ENCODE assay signal across 1 mouse cellular context in the genomic region with DNA sequence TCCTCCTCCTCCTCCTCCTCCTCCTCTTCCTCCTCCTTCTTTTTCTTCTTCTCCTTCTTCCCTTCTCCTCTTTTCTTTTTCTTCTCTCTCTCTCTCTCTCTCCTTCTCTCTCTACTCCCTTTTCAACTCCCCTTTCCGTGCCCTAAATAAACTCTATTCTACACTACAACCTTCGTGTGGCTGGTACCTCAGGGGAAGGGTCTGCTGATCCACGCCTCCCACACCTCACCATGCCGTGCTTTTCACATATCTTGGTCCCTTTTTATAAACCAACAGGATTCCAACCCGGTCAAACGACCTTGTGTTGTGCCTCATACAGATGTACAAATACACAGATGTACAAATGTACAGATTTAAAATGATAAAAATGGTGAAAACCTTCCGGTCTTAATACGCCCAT.
A peak's percentile ranks its signal among the peaks of the same experiment; 100 is the strongest.
TF ChIP-seq lines count a peak whose summit lies in the region.

No protein-coding gene starts in this region.

TF ChIP-seq in MEL, 35 proteins besides CTCF, POLR2A, EP300 and RAD21 (continued from another document):
- TF ChIP-seq TBP (IDR thresholded peaks at IDR 0.05; ENCODE audit: low read depth, low read length) = no peak
- peak; percentile 18; the same call in 1 of the 2 replicates for TF ChIP-seq HCFC1 (IDR thresholded peaks at IDR 0.05; ENCODE audit: low read depth, low read length)
- 0 out of 2 replicates have a peak, but pooled peaks have one; percentile 1 for TF ChIP-seq MYC (IDR thresholded peaks at IDR 0.05; ENCODE audit: low read depth, low read length)
- no peak for TF ChIP-seq POLR2AphosphoS5 (IDR thresholded peaks at IDR 0.05; ENCODE audit: borderline replicate concordance, low read depth, low read length)
- TF ChIP-seq SIN3A (IDR thresholded peaks at IDR 0.05; ENCODE audit: low read length) = no peak
- peak; percentile 95; the same call in 1 of the 2 replicates for TF ChIP-seq CHD1 (IDR thresholded peaks at IDR 0.05; ENCODE audit: low read depth, low read length)
- peak; percentile 25; the same call in 1 of the 2 replicates for TF ChIP-seq MXI1 (IDR thresholded peaks at IDR 0.05; ENCODE audit: low read depth, low read length)
- no peak for TF ChIP-seq MEF2A (IDR thresholded peaks at IDR 0.05; ENCODE audit: extremely low read depth, insufficient replicate concordance, low read depth, low read length, poor library complexity, severe bottlenecking)
- TF ChIP-seq USF1 (IDR thresholded peaks at IDR 0.05; ENCODE audit: low read depth, low read length) = no peak
- TF ChIP-seq UBTF (IDR thresholded peaks at IDR 0.05; ENCODE audit: borderline replicate concordance, insufficient read depth, low read depth, low read length) = no peak
- no peak for TF ChIP-seq GATA1 (IDR thresholded peaks at IDR 0.05; ENCODE audit: low read depth, low read length)
- 0 out of 2 replicates have a peak, but pooled peaks have one; percentile 9 for TF ChIP-seq KAT2A (conservative IDR thresholded peaks at IDR 0.05; ENCODE audit: low read depth, low read length)
- TF ChIP-seq MAZ (IDR thresholded peaks at IDR 0.05; ENCODE audit: low read depth, low read length) = no peak; the same call in 1 of the 2 replicates
- no peak for TF ChIP-seq ELF1 (IDR thresholded peaks at IDR 0.05; ENCODE audit: low read depth, low read length)
- TF ChIP-seq SMC3 (IDR thresholded peaks at IDR 0.05; ENCODE audit: low read depth, low read length) = no peak
- no peak for TF ChIP-seq ZC3H11A (IDR thresholded peaks at IDR 0.05; ENCODE audit: low read depth, low read length)
- no peak for TF ChIP-seq CHD2 (IDR thresholded peaks at IDR 0.05; ENCODE audit: low read length)
- no peak for TF ChIP-seq USF2 (IDR thresholded peaks at IDR 0.05; ENCODE audit: borderline replicate concordance in 1 of 2, insufficient read depth in 1 of 2, low read depth in 1 of 2, low read length in 2 of 2)
- TF ChIP-seq BHLHE40 (IDR thresholded peaks at IDR 0.05; ENCODE audit: borderline replicate concordance, low read depth, low read length) = no peak
- no peak for TF ChIP-seq MYB (IDR thresholded peaks at IDR 0.05; ENCODE audit: low read depth, low read length)
- TF ChIP-seq E2F4 (IDR thresholded peaks at IDR 0.05; ENCODE audit: borderline replicate concordance, low read depth, low read length) = no peak
- TF ChIP-seq NRF1 (IDR thresholded peaks at IDR 0.05; ENCODE audit: insufficient read depth, low read depth, low read length, poor library complexity, severe bottlenecking) = no peak
- no peak for TF ChIP-seq GABPA (IDR thresholded peaks at IDR 0.05; ENCODE audit: low read depth, low read length)
- no peak for TF ChIP-seq ZNF384 (IDR thresholded peaks at IDR 0.05; ENCODE audit: low read depth, low read length)
- TF ChIP-seq TAL1 (IDR thresholded peaks at IDR 0.05; ENCODE audit: low read length) = no peak
- TF ChIP-seq MAFK (IDR thresholded peaks at IDR 0.05; ENCODE audit: borderline replicate concordance, low read depth, low read length) = no peak
- no peak for TF ChIP-seq NELFE (IDR thresholded peaks at IDR 0.05; ENCODE audit: low read depth, low read length)
- TF ChIP-seq ZKSCAN1 (IDR thresholded peaks at IDR 0.05; ENCODE audit: low read depth, low read length) = no peak
- TF ChIP-seq RCOR1 (IDR thresholded peaks at IDR 0.05; ENCODE audit: low read depth, low read length) = no peak
- TF ChIP-seq JUND (IDR thresholded peaks at IDR 0.05; ENCODE audit: low read depth, low read length) = no peak
- TF ChIP-seq ETS1 (IDR thresholded peaks at IDR 0.05; ENCODE audit: low read depth, low read length) = no peak
- TF ChIP-seq TCF12 (IDR thresholded peaks at IDR 0.05; ENCODE audit: low read depth, low read length) = no peak
